Mouse (Mus musculus) MN1 (cell line): ENCODE measurements around the gene Nfia.

Source experiments
- DNase-seq: peaks from one replicate; pipeline ENCODE4 v3.0.0-alpha.2; 2016; ENCODE audit warnings: low spot score

Gene Nfia

DNA sequence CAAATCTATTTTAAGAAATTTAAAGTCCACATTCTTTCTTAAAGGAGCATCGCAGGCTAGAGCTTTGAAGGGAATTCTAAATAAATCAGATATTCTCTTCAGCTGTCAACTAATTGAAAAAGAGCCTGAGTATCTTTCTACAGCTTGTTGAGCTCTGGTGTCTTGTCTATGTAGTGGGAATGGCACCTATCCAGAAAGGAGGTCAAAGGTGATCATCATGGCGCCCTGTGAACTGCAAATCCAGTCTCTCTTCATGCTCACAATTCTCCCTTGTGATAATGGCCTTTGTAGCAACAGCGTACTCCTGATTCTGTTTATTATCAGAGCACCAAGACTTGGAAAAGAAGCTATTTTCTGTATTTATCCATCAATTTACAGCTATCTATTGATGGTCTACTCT lies 6.4 kb upstream of the Nfia start:
- no peak for DNase-seq

DNA sequence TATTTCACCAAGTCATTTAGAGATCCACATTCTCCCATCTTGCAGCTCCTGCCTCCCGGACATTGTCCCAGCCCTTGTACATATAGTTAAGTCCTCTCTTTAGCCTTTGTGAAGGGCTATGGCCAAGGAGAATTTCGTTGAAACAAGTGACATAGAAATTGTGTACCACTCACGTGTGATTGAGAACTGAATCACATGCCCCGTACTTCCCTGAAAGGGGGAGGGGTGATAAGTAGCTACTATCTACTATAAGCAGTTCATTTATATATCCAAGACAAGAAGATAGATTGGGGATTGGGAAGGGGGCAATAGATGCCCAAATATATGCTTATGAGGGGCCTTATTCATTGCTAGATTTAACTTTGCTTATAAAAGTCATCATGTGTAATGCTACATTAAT lies 5.5 kb upstream of the Nfia start:
- DNase-seq = no peak

DNA sequence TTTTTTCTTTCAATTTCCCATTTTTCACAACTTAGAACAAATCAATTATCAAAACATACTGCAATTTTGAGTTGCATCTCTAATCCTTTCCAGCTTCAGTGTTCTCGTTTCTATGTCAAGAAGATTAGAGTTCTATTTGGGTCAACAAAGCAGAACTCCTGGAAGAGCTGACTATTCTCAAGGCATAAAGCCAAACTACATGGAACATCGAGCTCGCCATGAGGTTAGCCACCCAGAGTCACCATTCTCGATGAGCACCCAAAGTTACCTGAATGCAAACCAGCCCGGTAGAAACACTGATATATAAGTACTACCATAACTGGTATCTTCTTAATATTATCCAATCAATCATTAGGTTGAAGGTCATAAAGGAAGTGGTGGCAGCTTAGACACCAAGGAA lies 5.0 kb upstream of the Nfia start:
- no peak for DNase-seq

DNA sequence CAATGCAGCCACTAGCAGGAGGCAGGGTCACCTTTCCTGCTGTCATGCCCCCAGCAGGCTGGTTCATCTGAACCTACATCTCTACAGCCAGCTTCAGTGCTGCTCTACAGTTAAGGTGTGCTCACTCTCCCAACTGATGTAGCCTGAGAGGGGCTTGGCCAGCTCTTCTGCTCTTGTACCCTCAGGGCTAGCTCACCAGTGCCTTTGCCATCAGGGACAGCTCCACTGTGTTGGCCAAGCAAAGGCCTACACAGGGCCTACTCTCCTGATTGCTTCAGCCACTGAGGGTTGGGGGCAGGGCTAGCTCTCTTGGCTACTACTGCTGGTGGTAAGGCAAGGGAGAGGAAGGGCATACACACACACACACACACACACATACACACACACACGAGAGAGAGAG lies 2.7 kb upstream of the Nfia start:
- DNase-seq = no peak

DNA sequence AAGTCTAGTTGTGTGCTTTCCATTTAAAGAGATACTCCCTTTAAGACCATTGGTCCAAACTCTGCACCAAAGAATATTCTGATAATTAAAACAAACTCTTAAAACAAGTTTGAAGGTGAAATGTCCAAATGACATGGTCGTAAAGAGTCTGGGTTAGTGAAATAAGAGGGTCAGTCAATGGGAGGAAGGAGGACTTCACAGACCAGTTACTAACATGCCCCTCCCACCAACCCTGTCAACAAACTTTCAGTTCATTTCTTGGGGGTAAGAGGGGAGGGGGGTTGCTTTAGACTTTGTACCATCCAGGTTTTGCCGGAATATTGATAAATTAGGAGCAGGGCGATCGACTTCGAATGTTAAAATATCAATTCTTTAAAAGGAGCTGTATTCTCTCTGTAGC lies 1.1 kb upstream of the Nfia start:
- no peak for DNase-seq

DNA sequence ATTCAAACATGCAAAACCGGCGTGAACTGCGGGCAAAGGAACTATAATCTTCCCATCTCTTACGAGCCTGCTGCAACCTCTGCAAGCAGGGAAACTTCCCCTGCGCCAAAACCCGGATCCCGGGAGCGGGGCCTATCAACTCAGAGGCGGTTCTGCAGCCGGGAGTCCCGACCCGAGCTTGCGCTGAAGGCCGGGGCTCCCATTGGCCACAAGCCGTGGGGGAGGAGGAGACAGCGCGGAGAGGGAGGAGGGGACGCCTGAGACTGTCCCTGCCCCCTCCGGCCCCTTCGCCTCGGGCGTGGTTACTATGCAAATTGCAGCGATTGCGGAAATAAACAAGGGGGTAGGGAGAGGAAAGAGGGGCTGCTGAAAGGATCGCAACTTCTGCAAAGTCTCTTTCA lies 450 bp upstream of the Nfia start:
- DNase-seq = peak; percentile 92

DNA sequence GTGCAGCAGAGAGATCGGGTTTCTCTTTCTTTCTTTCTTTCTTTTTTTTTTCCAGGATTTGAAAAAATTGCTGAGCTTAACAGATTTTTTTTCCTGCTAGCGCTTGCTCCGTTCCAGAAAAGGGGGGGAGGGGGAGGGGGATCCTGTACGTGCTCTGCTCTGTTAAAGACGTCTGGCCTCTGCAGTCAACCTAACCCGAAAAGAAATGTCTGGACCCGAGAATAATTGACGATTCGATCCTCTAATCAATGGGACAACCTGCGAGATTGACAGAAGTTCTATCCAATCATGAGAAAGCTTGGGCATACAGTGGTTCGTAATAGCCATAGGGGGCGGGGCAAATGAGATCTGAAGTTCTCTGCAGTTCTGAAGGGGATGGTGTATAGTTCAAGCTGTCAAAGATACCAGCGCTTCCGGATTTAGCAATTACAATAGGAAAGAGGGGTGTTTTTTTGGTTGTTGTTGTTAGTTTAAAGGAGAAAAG lies 618 bp downstream of the Nfia start:
- DNase-seq = peak; percentile 96

DNA sequence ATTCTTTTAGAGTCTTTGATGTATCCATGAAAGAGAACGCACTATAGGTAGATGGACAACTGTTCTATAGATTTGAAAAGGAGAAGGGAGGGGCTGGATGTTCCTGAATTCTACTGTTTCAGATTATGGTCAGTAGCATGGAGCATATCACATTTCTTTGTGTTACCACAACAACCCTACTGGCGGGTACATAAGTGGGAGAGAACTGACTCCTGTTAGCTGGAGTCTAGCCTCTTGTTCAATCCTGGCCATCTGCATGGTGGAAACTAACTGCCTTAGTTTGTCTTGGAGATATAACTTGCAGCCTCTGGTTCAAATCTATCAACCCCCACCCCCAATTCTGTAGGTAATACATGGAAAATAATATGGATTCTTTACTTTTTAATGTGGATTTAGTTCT lies 1.3 kb downstream of the Nfia start:
- DNase-seq = no peak

DNA sequence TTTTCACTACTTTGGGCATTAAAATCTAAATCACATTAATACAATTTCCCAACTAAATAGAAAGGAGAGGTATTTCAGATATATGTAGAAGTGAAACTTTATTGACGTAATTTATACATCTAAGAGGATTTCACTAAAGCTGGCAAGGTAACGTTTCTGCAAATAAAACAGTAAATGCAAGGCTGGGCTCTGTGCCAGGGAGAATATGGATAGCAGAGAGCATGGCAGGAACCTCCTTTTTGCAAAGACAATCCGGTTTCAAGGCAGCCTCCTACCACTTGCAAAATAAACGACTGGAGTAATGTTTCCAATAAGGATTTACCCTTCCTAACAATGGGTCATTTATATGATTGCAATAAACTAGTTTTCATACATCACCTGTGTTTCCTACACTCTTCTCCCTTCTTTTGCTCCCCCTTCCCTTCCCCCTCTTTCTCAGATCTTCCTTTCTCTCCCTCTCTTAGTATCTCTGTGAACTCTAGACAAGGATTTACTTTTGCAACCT lies 2.0 kb downstream of the Nfia start:
- peak; percentile 16 for DNase-seq

DNA sequence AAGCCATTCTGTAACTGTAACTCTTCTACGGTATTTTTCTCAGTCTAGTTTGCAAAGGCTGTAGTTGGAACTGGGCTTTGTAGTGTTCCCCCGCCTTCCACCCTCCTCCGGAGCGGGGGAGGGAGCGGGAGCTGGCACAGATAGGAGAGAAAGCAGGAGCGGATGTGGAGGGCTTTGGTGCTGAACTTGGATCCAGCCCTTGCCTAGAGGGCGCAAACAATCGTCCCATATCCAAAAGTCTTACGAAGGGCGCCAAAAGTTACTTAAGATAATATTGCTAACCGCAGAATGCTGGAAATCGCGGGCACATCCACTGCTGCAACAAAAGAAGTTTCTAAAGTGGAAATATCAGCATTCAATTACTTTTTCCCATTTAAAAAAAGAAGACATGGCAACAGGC lies 2.5 kb downstream of the Nfia start:
- peak; percentile 20 for DNase-seq

DNA sequence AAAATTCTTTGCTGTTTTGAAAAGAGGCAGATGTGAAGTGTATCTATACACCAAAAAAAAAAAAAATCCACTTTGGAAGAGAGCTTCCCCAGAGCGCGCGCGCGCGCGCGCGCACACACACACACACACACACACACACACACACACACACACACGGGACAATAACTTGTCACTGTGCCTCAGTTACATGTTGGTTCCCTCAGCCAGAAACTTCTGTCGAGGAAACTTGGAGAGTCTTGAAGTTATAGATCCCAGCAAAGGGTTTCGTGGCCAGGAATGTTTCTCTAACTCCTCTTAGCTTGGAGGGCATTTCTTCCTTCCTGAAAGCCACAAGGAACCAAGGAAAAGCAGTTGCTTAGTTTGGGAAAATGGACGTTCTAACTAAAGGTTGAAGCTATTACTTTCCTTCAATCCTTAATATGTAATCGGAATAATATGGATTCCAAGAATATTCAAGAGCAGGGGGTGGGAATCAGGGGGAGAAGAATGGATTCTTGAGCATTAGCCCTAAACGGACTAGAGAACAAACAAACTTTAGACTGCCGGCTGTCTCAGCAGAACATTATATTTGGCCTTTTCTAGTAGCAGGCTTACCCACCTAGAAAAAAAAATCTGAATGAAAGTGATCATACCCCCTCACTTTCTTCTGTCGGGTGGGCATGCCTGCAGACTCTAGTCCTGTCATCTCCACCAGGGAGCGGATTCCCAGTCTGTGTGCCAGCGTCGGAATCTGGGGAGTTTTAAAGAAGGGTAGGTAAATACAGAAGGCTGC lies 3.1 kb downstream of the Nfia start:
- DNase-seq = no peak

DNA sequence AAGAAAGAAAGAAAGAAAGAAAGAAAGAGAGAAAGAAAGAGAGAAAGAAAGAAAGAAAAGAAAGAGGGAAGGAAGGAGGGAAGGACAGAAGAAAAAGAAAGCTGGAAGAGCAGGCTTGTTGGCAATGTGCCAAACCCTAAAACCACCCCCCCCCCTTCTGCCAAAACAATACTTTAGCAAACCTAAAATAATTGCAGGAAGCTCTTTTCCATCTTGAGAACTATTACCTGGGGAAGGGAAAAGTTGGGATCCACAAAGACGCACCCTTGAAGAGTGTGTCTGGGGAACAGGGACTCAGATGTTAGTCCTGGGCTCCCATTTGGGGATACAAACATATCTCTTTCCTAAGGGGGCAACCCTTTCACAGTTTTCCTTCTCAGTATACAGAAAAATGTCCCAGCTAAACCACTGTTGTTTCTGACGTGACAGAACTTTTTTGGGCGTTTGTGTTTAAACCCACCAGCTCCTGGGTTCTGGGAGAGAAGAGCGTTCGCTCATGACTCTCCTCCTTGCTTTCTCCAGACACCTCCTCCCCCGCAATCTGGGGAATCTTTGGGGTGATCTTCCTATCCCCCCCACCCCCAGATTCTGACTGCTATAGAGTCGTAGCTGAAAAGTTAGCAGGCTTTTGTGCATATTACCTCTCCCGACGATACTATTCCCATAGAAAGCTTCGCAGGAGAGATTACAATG lies 4.0 kb downstream of the Nfia start:
- no peak for DNase-seq

DNA sequence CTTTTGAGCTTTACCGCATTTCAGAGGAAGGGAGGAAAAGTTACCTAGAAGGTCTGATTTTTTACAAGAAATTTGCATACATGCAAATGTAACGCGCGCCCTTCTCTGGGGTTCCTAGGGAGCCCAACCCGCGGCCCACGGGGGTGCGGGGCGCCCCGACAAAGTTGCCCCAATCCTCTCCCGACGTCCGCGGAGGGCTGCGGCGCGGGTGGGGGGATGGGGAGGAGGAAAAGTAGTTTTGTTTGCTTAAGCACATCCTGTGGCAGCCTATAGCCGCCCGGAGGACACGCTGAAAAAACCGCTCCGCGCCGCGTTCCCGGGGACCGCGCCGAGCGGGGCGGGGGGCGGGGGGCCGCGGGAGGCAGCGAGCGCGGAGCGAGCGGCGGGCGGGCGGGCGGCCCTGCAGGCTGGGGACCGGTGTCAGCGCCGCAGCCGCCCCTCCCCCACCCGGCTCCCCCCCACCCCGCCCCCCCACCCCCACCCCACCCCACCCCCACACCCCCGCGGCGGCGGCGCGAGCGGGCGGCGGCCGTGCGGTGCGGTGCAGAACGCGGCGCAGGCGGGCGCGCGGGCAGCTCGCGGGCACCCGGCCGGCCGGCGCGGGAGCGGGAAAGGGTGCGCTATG lies 4.7 kb downstream of the Nfia start:
- DNase-seq = no peak

DNA sequence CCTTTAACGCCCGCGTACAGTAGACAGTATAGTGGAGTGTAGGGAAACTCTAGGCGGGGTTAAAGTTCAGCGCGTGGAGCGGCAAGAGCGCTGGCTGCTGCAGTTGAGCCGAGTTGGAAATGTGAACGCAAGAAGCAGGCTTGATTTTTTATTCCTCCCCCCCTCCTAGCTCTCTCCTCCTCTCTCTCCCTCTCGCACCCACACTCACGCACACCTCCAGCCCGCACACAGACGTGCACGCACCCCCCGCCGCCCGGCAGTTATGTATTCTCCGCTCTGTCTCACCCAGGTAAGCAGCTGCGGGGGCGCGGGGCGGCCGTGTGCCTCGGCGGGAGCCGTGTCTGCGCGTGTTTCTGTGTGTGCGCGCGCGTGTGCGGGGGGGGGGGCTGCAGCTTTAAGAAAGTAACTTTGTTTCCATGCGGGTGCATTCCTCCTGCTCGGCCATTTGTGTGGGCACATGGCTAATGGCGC lies 5.2 kb downstream of the Nfia start, which contains the start of gene E130114P18Rik:
Gene E130114P18Rik (minus strand): TSS at position 373 of the 471 bp plus-strand sequence.
- no peak for DNase-seq

DNA sequence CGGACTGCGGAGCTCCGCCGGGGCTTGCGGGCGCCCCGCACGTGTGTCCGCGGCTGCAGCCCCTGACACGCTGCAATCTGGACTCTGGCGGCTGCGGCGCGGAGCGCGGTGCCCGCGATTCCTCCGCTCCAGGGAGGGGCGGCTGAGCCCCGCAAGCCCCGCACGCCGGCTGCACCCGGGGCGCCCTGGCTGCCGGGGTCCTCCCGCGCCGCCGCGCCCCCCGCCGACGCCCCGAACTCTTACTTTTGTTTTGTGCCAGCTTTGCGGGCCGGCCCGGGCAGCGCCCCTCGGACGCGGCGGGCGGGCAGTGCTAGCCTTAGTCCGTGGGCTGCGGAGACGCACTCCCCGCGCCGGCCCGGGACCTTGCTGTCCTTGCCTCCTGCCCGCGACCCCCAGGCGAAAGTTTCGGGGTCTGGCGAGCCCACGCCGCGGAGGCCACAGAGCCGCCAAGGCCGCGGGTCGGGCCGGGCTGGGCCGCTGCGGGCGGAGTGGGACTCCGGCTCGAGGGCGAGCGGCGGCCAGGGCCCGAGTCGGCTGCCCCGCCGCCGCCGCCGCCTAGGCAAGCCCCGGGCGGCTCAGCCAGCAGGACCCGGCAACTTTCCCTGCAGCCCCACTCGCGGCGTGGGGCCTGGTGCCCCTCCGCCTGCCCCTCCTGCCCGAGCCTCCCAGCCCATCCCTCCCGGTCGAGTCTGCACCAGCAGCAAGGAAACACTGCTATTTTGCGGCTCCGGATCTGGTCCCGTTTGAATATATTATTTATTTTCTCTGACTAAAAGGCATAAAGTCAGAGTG lies 5.9 kb downstream of the Nfia start:
- no peak for DNase-seq

DNA sequence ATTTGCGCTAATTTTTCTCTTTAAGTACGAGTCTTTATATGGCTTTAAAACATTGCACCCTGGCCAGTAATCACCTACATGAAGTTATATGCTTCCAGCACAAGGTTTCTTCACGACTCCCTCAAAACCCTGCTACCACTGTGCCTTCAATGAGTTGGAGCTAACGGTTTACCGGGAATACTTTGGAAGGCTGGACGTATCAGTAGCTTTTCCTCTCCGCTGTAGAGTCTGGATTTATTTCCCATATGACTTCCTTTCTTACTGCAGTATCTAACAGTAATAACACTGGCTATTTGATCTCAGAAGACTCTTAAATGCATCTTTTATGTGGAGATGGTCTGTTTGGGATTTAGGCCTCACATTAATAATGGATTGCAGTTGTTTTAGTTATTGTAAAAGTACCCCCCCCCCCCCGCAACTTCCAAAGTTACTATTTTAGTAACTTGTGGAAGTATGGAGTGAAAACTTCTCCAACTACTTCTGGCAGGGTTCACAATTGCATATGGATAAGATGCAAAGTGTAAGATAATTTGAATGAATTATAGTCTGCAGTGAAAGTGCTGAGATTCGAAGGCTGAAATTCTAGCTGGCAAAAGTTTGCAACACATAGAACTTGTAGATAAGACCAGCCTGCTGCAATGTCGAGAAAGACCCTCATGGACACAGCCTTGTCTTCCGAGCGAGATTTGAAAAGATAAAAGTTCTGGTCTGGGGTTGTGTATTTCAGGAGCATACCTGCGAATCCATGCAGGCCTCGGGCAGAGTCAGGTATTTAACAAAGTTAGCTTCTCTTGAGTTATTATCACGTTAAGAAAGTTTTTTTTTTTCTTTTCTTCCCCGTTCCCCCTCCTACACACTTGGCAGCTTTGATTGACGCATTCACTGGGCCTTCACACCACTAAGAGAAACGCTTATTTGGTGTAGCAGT lies 6.7 kb downstream of the Nfia start:
- DNase-seq = no peak

DNA sequence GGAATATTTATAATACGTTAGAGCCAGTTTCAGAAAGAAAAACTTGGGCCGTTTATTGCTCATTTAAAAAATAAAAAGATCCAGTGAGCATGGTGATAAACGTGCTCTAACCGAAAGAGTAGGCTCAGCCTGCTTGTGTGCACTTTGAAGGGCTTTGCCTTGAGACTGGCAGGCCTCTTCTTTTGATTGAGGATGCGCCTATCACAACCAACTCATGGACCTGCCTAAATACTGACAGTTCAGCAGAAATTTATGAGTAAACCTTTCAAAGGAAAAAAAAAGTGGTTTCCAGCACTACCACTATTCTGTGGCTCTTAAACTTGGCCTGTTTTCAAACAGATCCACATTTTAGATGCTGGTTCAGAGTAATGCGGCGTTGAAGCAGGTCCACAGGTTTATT lies 7.5 kb downstream of the Nfia start:
- no peak for DNase-seq

DNA sequence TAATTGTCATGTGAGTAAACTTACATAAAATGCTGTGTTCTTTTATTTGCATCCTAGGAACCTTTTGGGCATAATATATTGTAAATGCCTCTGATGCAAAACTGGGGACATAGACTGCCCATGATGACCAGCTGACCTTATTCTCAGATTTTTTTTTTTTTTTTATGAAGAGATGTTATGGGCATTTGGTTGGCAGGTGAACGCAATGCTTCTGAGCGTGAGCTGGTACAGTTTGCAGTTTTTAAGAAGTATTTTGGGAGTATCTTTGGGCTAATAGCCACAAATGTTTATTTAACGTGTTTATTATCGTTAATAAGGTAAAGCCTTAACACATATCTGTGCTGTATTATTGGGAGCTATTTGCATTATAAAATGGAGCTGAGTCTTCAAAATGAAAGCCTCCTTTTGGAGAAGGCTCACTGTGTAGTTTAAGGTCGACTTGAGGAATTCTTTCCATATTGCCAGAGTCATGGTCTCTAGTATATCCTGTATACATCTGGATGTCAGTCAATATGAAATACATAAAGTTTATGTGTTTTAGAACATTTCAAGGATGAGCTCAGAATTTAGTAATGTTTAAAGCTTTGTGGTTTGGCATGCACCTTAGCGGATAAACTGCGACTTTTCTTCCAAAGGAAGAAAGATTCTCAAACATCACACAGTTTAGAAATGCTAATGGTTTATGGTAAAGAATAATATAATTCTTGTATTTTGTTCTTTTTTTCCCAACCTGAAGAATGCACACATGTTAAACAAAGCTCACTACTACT lies 8.3 kb downstream of the Nfia start:
- DNase-seq = no peak

DNA sequence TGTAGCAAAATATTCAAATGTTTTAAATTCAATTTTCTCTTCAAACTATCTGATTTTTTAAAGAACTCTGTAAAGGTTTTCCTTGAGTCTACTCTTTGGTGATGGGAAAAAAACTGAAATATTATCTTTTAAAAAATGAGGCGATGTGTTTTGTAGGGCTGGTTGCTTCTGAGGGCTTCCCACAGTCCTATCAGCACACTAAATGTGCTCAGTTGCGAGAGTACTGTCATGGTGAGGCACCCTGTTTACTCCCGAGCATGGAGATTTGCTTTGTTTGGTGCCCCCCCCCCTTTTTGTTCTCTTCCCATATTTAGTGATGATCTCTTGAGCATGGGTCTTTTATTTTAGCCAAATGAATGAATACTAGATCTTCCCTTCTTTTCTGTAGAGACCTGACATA lies 9.5 kb downstream of the Nfia start:
- DNase-seq = no peak

DNA sequence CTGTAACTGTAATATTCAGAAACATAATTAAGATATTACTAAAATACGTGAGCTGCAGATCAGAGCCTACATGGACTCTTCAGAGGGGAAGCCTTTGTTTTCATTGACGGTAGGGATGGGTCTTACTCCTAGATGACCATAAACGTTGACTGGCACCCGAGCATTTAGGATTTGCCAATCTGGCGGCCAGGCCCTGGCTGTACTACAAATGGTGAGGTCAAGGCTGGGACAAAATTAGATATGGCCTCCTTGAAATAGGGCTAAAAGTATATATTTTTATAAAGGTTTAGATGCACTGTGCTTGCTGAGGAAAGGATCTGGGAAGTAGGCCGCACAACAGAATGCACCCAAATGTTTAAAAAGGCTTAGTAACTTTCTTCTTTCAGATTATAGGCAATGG lies 10.0 kb downstream of the Nfia start:
- no peak for DNase-seq
